Mouse (Mus musculus) midbrain, embryonic 15.5 days (tissue): ENCODE results near the gene Tango2. TPM values are rescaled to one million over a fixed set of nuclear protein-coding genes. Genes with fewer than 3 reads are reported as not detected.

Experiments used
- ATAC-seq: fragments of 200-750 bp; cut with Nextera tagmentation; replicated peaks from 2 replicates; pipeline ENCODE4 v1.8.0; 2017; ENCODE audit warnings: moderate TSS enrichment
- H3K27ac ChIP-seq: fragments of 300-500 bp; sonication (generic); 2 replicates; pipeline ENCODE4 v1.5.1; 2015; ENCODE audit warnings: mild to moderate bottlenecking, inconsistent platforms
- H3K27me3 ChIP-seq: fragments of 300-500 bp; sonication (generic); replicated peaks from 2 replicates; pipeline ENCODE4 v1.6.1; 2015; ENCODE audit warnings: inconsistent platforms
- H3K36me3 ChIP-seq: fragments of 300-500 bp; sonication (generic); replicated peaks from 2 replicates; pipeline ENCODE4 v1.6.1; 2015; ENCODE audit warnings: inconsistent platforms
- H3K4me1 ChIP-seq: fragments of 300-500 bp; sonication (generic); 2 replicates; pipeline ENCODE4 v1.6.1; 2015; ENCODE audit warnings: inconsistent platforms
- H3K4me2 ChIP-seq: fragments of 300-500 bp; sonication (generic); 2 replicates; pipeline ENCODE4 v1.6.1; 2015; ENCODE audit warnings: inconsistent platforms, mild to moderate bottlenecking, moderate library complexity
- H3K4me3 ChIP-seq: fragments of 300-500 bp; sonication (generic); 2 replicates; pipeline ENCODE4 v1.5.1; 2015; ENCODE audit warnings: mild to moderate bottlenecking, inconsistent platforms
- H3K9ac ChIP-seq: fragments of 300-500 bp; sonication (generic); 2 replicates; pipeline ENCODE4 v1.6.1; 2015; ENCODE audit warnings: mild to moderate bottlenecking, inconsistent platforms
- H3K9me3 ChIP-seq: fragments of 300-500 bp; sonication (generic); 2 replicates; pipeline ENCODE4 v1.6.1; 2016; ENCODE audit warnings: inconsistent platforms
- WGBS: fragments of 180-500 bp; shearing (Covaris S2); methylation state at CpG from one replicate; pipeline ENCODE4 v1.1.7; 2015; ENCODE audit warnings: mixed read lengths; 5-methylcytosine and 5-hydroxymethylcytosine counted together
- polyA plus RNA-seq: library from polyadenylated mRNA; unstranded; fragments of >200 nt; fragmentation: Nextera tagmentation; extraction: Ambion mirVana; gene quantifications from 2 replicates; pipeline ENCODE4 v1.2.1, GENCODE M21; 2015

The Tango2 gene
- polyA plus RNA-seq, 1 experiment from 2014 or later, result 74.3 TPM

- no peaks in the 10 kb centered on the region for H3K9me3 ChIP-seq
- peak; percentile 29; the same call in 1 of the 2 replicates for ATAC-seq
- no peak overlapping the region for H3K4me3 ChIP-seq
- H3K27ac ChIP-seq, result peak overlapping the region; percentile 67
- no peak overlapping the region for H3K4me2 ChIP-seq
- H3K27me3 ChIP-seq, result no peaks in the 10 kb centered on the region
- no peak overlapping the region for H3K9ac ChIP-seq
- peaks cover 55% of the 10 kb centered on the region for H3K4me1 ChIP-seq
- 47% methylated on average over 8 of the region's 8 CpGs for WGBS
- H3K36me3 ChIP-seq, result no peaks in the 10 kb centered on the region
These were observed 31.6 kb upstream of the Tango2 start for GRCm38 (mm10) chr16:18379338-18380001.

DNA sequence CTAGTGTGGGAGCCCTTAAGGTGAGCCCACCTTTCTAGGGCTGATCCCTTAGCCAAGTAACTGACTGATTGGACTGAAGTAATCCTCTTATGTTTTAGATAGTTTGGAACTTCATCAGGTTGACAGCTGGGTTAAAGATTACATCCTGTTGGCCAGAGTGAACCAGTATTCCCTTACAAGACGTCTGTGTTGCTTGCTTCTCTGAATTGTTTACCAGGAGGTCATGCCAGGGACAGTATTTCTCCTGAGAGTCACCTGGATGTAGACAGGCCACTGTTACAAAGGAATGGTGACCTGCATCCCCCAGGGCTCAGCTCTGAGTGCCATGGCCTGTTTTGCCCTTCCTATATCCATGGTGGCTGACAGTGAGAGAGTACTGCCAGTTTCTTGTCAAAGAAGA lies 30.6 kb upstream of the Tango2 start:
- Histone ChIP-seq H3K27me3 (no peaks in the 10 kb centered on the region), H3K27ac (no peak overlapping the region), H3K4me1 (peaks cover 52% of the 10 kb centered on the region), H3K9me3 (no peaks in the 10 kb centered on the region), H3K36me3 (no peaks in the 10 kb centered on the region), H3K9ac (no peak overlapping the region), H3K4me3 (no peak overlapping the region), H3K4me2 (no peak overlapping the region)
- no peak for ATAC-seq
- WGBS, result 26% methylated on average over 1 of the region's 1 CpGs

GRCm38 (mm10) chr16:18377203-18377602 lies 29.3 kb upstream of the Tango2 start:
- ATAC-seq, result no peak
- Histone ChIP-seq H3K9me3 (no peaks in the 10 kb centered on the region), H3K27ac (no peak overlapping the region), H3K27me3 (no peaks in the 10 kb centered on the region), H3K36me3 (no peaks in the 10 kb centered on the region), H3K4me1 (peaks cover 48% of the 10 kb centered on the region), H3K4me3 (no peak overlapping the region), H3K4me2 (no peak overlapping the region), H3K9ac (no peak overlapping the region)
- 26% methylated on average over 3 of the region's 3 CpGs for WGBS

DNA sequence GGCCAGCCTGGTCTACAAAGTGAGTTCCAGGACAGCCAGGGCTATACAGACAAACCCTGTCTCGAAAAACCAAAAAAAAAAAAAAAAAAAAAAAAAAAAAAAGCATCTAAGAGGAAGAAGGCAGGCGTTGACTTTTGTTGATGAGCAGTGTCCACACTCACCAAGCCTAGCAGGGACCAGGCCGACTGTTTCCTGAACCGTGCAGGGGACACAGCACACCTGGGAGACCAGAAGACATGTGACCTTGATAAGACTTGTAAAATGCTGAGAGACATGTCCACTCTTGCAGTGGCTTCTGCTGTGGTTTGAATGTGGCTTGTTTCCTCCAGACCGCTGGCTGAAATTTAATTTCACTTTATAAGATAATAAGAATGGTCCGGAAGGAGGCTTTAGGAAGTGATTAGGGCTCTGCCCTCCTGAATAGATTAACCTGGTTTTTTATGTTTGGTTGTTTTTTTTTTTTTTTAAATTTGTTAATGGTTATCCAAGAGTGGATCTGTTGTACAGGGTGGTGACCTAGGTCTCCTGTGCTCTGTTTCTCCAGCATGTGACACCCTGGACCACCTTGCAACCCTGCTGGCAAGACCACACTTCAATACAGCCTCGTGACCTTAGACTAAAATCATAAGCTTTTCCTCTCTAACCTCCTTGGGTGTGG lies 28.5 kb upstream of the Tango2 start:
- Histone ChIP-seq H3K9ac (no peak overlapping the region), H3K27me3 (no peaks in the 10 kb centered on the region), H3K9me3 (no peaks in the 10 kb centered on the region), H3K4me3 (no peak overlapping the region), H3K36me3 (no peaks in the 10 kb centered on the region), H3K4me1 (peaks cover 40% of the 10 kb centered on the region), H3K27ac (no peak overlapping the region), H3K4me2 (no peak overlapping the region)
- 81% methylated on average over 7 of the region's 7 CpGs for WGBS
- ATAC-seq, result no peak

GRCm38 (mm10) chr16:18373632-18374031 lies 25.7 kb upstream of the Tango2 start:
- Histone ChIP-seq H3K9ac (no peak overlapping the region), H3K4me2 (no peak overlapping the region), H3K36me3 (no peaks in the 10 kb centered on the region), H3K4me1 (peaks cover 13% of the 10 kb centered on the region), H3K27ac (no peak overlapping the region), H3K4me3 (no peak overlapping the region), H3K27me3 (no peaks in the 10 kb centered on the region), H3K9me3 (no peaks in the 10 kb centered on the region)
- ATAC-seq, result no peak
- WGBS, result 92% methylated on average over 4 of the region's 4 CpGs

DNA sequence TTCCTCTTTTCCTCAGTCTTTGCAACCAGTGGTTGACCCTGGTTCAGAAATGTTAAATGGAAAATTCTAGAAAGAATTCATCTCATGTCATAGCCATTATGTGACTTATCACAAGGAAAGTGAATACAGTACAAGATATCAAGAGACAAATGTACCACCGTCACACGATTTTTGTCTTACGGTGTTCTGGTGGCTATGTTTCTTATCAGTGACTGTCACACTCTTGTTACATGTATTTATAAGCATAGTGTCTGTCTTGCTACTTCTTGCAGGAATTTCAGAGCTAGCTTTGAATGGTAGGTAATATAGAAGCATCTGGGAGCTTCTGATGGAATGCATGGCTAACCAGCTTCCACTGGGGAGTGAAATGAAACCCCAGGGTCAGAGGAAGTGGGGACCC lies 22.3 kb upstream of the Tango2 start:
- no peak for ATAC-seq
- 94% methylated on average over 3 of the region's 3 CpGs for WGBS
- Histone ChIP-seq H3K4me2 (no peak overlapping the region), H3K4me3 (no peak overlapping the region), H3K27me3 (no peaks in the 10 kb centered on the region), H3K27ac (no peak overlapping the region), H3K9me3 (no peaks in the 10 kb centered on the region), H3K4me1 (no peaks in the 10 kb centered on the region), H3K36me3 (no peaks in the 10 kb centered on the region), H3K9ac (no peak overlapping the region)

DNA sequence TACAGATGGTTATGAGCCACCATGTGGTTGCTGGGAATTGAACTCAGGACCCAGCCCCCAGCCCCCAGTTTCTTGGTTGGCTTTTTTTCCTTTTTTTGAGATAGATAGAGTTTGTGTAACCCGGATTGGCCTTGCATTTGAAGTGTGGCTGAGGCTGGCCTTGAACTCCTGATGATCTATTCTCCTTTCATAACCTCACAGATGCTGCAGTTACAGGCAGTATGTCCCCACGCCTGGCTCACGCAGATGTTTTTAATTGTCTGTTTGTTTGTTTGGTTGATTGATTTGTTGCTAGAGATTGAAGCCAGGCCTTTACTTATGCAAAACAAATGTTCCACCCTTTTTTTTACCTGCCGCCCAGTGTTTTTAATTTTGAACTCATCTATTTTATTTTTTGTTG lies 18.9 kb upstream of the Tango2 start:
- H3K4me3 ChIP-seq, result no peak overlapping the region
- no peaks in the 10 kb centered on the region; the same call in 1 of the 2 replicates for H3K36me3 ChIP-seq
- H3K9me3 ChIP-seq, result no peaks in the 10 kb centered on the region
- no peak for ATAC-seq
- H3K27ac ChIP-seq, result no peak overlapping the region
- H3K4me1 ChIP-seq, result no peaks in the 10 kb centered on the region
- no peaks in the 10 kb centered on the region for H3K27me3 ChIP-seq
- no peak overlapping the region for H3K9ac ChIP-seq
- H3K4me2 ChIP-seq, result no peak overlapping the region
- WGBS, result 93% methylated on average over 4 of the region's 4 CpGs

GRCm38 (mm10) chr16:18362948-18363347 lies 15.0 kb upstream of the Tango2 start:
- H3K4me2 ChIP-seq, result no peak overlapping the region
- no peaks in the 10 kb centered on the region for H3K9me3 ChIP-seq
- H3K4me3 ChIP-seq, result no peak overlapping the region
- no peaks in the 10 kb centered on the region for H3K27me3 ChIP-seq
- 84% methylated on average over 8 of the region's 8 CpGs for WGBS
- H3K9ac ChIP-seq, result no peak overlapping the region
- H3K36me3 ChIP-seq, result no peaks in the 10 kb centered on the region; the same call in 1 of the 2 replicates
- ATAC-seq, result no peak
- no peaks in the 10 kb centered on the region for H3K4me1 ChIP-seq
- no peak overlapping the region for H3K27ac ChIP-seq

GRCm38 (mm10) chr16:18360151-18360805 lies 12.4 kb upstream of the Tango2 start:
- Histone ChIP-seq H3K4me2 (no peak overlapping the region), H3K4me1 (no peaks in the 10 kb centered on the region), H3K4me3 (no peak overlapping the region), H3K9me3 (no peaks in the 10 kb centered on the region), H3K27ac (no peak overlapping the region), H3K9ac (no peak overlapping the region), H3K36me3 (no peaks in the 10 kb centered on the region; the same call in 1 of the 2 replicates), H3K27me3 (no peaks in the 10 kb centered on the region)
- WGBS, result 67% methylated on average over 6 of the region's 6 CpGs
- ATAC-seq, result no peak

DNA sequence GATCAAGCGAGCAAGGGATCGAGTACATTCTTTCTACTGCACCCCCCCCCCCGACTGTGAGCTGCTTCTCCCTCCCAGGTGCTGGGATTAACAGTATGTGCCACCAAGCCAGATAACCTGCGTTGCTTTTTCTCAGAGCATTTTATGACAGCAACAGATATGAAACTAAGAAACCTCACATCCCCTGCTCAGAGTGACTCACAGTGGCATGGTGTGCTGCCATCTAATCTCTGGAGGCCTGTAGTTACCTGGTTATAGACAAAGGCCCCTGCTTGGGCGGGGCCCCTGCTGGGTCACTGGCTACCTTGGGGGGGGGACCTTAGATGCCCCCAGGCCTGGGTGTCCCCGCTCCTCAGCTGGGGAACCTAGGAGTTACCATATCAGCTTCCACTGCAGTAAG lies 10.1 kb upstream of the Tango2 start:
- H3K4me3 ChIP-seq, result no peak overlapping the region
- no peaks in the 10 kb centered on the region for H3K27me3 ChIP-seq
- peaks cover 2% of the 10 kb centered on the region; the same call in 1 of the 2 replicates for H3K4me1 ChIP-seq
- no peak overlapping the region for H3K27ac ChIP-seq
- 91% methylated on average over 6 of the region's 6 CpGs for WGBS
- 0 out of 2 replicates have a peak, but pooled peaks cover 3% of the 10 kb centered on the region for H3K36me3 ChIP-seq
- no peaks in the 10 kb centered on the region for H3K9me3 ChIP-seq
- H3K9ac ChIP-seq, result no peak overlapping the region
- H3K4me2 ChIP-seq, result no peak overlapping the region
- ATAC-seq, result no peak

DNA sequence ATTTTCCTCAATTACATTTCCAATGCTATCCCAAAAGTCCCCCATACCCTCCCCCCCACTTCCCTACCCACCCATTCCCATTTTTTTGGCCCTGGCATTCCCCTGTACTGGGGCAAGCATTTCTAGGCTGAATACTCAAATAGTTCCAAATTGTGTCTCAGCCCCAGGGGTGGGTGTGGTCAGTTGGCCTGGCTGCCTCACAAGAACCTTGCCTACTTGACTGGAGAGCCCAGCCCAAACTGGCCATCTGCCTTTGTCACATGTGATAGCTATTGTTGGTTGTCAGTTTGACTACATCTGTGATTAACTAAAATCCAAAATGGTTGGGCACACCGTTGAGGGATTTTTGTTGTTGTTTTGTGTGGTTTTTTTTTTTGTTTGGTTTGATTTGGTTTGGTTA lies 9.1 kb upstream of the Tango2 start:
- H3K9me3 ChIP-seq, result no peaks in the 10 kb centered on the region
- H3K27ac ChIP-seq, result no peak overlapping the region
- H3K9ac ChIP-seq, result no peak overlapping the region
- no peak for ATAC-seq
- H3K4me1 ChIP-seq, result peaks cover 4% of the 10 kb centered on the region; the same call in 1 of the 2 replicates
- 97% methylated on average over 1 of the region's 1 CpGs for WGBS
- H3K4me3 ChIP-seq, result no peak overlapping the region
- no peak overlapping the region for H3K4me2 ChIP-seq
- H3K27me3 ChIP-seq, result no peaks in the 10 kb centered on the region
- 0 out of 2 replicates have a peak, but pooled peaks cover 3% of the 10 kb centered on the region for H3K36me3 ChIP-seq

- no peak for ATAC-seq
- H3K36me3 ChIP-seq, result 0 out of 2 replicates have a peak, but pooled peaks cover 3% of the 10 kb centered on the region
- WGBS, result 71% methylated on average over 1 of the region's 1 CpGs
These were observed 5.2 kb upstream of the Tango2 start for GRCm38 (mm10) chr16:18353106-18353505.

More at GRCm38 (mm10) chr16:18353106-18353505, 5.2 kb upstream of the Tango2 start:
- peaks cover 27% of the 10 kb centered on the region for H3K4me1 ChIP-seq
- H3K4me2 ChIP-seq, result no peak overlapping the region
- no peak overlapping the region for H3K27ac ChIP-seq
- no peaks in the 10 kb centered on the region for H3K9me3 ChIP-seq
- 0 out of 2 replicates have a peak, but pooled peaks cover 3% of the 10 kb centered on the region for H3K27me3 ChIP-seq
- no peak overlapping the region for H3K4me3 ChIP-seq
- H3K9ac ChIP-seq, result no peak overlapping the region
